Mouse (Mus musculus) myocyte (in vitro differentiated cells): ENCODE measurements around the gene E2f3.

Experiments
- E2F4 ChIP-seq: IDR thresholded peaks from one replicate; pipeline ENCODE4 v1.6.1; 2011; ENCODE audit warnings: mild to moderate bottlenecking, control low read depth, moderate library complexity; ENCODE audit not compliant: insufficient read depth
- MYOD1 ChIP-seq, 3 experiments: IDR thresholded peaks; one replicate each; pipeline ENCODE4 v1.6.1; 2011; ENCODE audit warnings: control low read depth in 2 of 3, low read depth in 2 of 3, mild to moderate bottlenecking in 2 of 3, moderate library complexity in 1 of 3; ENCODE audit not compliant: insufficient read length in 2 of 3, control insufficient read depth in 1 of 3
- MYOG ChIP-seq, 3 experiments: IDR thresholded peaks; one replicate each; pipeline ENCODE4 v1.6.1; 2011; ENCODE audit warnings: control low read depth in 2 of 3, low read depth in 2 of 3, mild to moderate bottlenecking in 2 of 3; ENCODE audit not compliant: insufficient read length in 2 of 3, control insufficient read depth in 1 of 3, insufficient read depth in 1 of 3
- POLR2A ChIP-seq: IDR thresholded peaks from one replicate; pipeline ENCODE4 v1.6.1; 2011; ENCODE audit warnings: low read depth, mild to moderate bottlenecking, control low read depth, moderate library complexity; ENCODE audit not compliant: insufficient read length

GRCm38 (mm10) chr13:29939399-29939798, 46.5 kb downstream of the E2f3 start:
- TF ChIP-seq E2F4 (no peak), MYOG (IDR thresholded peaks at IDR 0.05; ENCODE audit: control insufficient read depth in 1 of 3, insufficient read depth in 1 of 3, insufficient read length in 2 of 3, low read depth in 2 of 3) (no peak), POLR2A (no peak), MYOD1 (IDR thresholded peaks at IDR 0.05; ENCODE audit: control insufficient read depth in 1 of 3, insufficient read length in 2 of 3, low read depth in 2 of 3) (no peak)
